Mouse (Mus musculus) right cerebral cortex, postnatal 14 days (tissue): ENCODE measurements around the gene Tbc1d22a.
"Not testable (repeated sequence)": the region's sequence is repeated elsewhere in the genome, so short reads cannot be mapped to it uniquely, and the experiment has no call there.

Experiments
- DNase-seq: peaks from one replicate; pipeline ENCODE4 v3.0.0; 2022

The Tbc1d22a gene

GRCm38 (mm10) chr15:86181321-86181720 lies 32.9 kb upstream of the Tbc1d22a start:
- not testable (repeated sequence) for DNase-seq

GRCm38 (mm10) chr15:86181941-86182439 lies 32.3 kb upstream of the Tbc1d22a start:
- no peak for DNase-seq

- DNase-seq, result peak; percentile 41
These were observed 31.6 kb upstream of the Tbc1d22a start for GRCm38 (mm10) chr15:86182646-86183045.

GRCm38 (mm10) chr15:86183484-86183883 lies 30.8 kb upstream of the Tbc1d22a start:
- DNase-seq, result no peak

GRCm38 (mm10) chr15:86184071-86184470 lies 30.2 kb upstream of the Tbc1d22a start:
- DNase-seq, result no peak

- DNase-seq, result peak; percentile 42
These were observed 29.2 kb upstream of the Tbc1d22a start for GRCm38 (mm10) chr15:86184851-86185688.

- peak; percentile 84 for DNase-seq
These were observed 28.3 kb upstream of the Tbc1d22a start, which contains the start of gene Cerk for GRCm38 (mm10) chr15:86185689-86186569. Gene Cerk, minus strand, starts transcription at chr15:86186141.

- DNase-seq, result no peak
These were observed 27.6 kb upstream of the Tbc1d22a start for GRCm38 (mm10) chr15:86186686-86187085.

GRCm38 (mm10) chr15:86188186-86188585 lies 26.1 kb upstream of the Tbc1d22a start:
- DNase-seq, result no peak

GRCm38 (mm10) chr15:86188746-86189470 lies 25.4 kb upstream of the Tbc1d22a start:
- DNase-seq, result no peak

- no peak for DNase-seq
These were observed 23.9 kb upstream of the Tbc1d22a start for GRCm38 (mm10) chr15:86190387-86190786.

- DNase-seq, result no peak
These were observed 22.8 kb upstream of the Tbc1d22a start for GRCm38 (mm10) chr15:86191505-86191904.

GRCm38 (mm10) chr15:86191933-86192332 lies 22.3 kb upstream of the Tbc1d22a start:
- no peak for DNase-seq

GRCm38 (mm10) chr15:86194676-86195453 lies 19.4 kb upstream of the Tbc1d22a start:
- DNase-seq, result not testable (repeated sequence)

GRCm38 (mm10) chr15:86199052-86199451 lies 15.2 kb upstream of the Tbc1d22a start:
- no peak for DNase-seq

GRCm38 (mm10) chr15:86199482-86199881 lies 14.8 kb upstream of the Tbc1d22a start:
- DNase-seq, result no peak

- DNase-seq, result no peak
These were observed 14.1 kb upstream of the Tbc1d22a start for GRCm38 (mm10) chr15:86200169-86200568.

- DNase-seq, result no peak
These were observed 13.2 kb upstream of the Tbc1d22a start for GRCm38 (mm10) chr15:86201095-86201494.

- DNase-seq, result peak; percentile 58
These were observed 12.4 kb upstream of the Tbc1d22a start for GRCm38 (mm10) chr15:86201696-86202330.

GRCm38 (mm10) chr15:86202640-86203039 lies 11.6 kb upstream of the Tbc1d22a start:
- no peak for DNase-seq

GRCm38 (mm10) chr15:86203292-86203793 lies 10.9 kb upstream of the Tbc1d22a start:
- DNase-seq, result no peak
